Mouse (Mus musculus) regulatory T cell (primary cell): Measurements from ENCODE around the gene Tcaim.
"Not testable (repeated sequence)": the region's sequence is repeated elsewhere in the genome, so short reads cannot be mapped to it uniquely, and the experiment has no call there.

Source experiments
- in situ Hi-C: fragments of 300-600 bp; cut with MboI, MseI; formaldehyde crosslinking; loops from one replicate; pipeline ENCODE4 v1.15.1; 2025; ENCODE audit warnings: high pct_unique_total_duplicates

Tcaim gene

DNA sequence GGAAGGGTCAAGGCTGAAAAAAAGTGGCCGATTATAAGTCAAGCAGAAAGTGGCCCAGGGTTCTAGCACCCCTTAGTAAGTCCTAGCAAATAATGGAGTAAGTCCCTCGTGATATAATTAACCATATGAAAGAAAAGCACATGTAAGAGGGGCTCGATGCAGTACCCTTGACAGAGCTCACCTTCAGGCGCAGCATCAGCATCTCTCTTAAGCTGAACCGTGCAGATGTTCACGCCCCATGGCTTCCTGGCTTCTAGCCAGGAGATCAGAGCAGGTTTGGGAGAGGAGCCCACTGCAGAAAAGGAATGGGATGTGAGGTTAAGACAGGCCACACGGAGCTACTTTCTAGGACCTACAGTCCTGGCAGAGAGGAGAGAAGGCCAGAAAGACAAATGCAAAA, 49.2 kb downstream of the Tcaim start:
- in situ Hi-C loops = no loop called here

DNA sequence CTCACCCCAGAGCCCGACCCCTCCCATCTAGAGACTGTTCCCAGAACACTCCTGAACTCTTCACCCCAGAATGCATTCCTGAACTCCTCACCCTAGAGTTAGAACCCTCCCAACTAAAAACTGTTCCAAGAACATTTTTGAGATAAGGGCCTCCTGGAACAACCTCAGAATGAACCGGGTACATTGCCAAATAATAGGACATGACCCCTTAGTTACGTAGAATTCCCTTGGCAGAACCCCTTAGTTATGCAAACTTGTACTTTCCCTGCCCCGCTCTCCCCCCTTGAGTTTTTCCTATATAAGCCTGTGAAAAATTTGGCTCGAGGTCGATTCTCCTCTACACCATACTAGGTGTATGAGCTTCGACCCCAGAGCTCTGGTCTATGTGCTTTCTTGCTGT, 49.8 kb downstream of the Tcaim start:
- in situ Hi-C loops = not testable (repeated sequence)

DNA sequence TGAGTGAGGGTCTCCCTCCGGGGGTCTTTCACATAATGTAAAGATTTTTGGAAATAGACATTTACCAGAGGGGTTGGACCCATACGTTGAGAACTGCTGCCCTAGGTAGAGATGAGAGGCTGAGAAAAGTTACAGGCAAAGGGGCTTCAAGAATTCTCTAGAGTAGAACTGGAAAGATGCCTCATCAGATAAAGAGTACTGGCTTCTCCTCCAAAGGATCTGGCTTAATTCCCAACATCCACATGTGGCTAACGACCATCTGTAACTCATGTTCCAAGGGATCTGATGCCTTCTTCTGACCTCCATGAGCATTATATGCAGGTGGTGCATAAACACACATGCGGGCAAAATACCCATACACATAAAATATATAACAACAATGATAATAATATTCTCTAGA, 50.3 kb downstream of the Tcaim start:
- in situ Hi-C loops = no loop called here

DNA sequence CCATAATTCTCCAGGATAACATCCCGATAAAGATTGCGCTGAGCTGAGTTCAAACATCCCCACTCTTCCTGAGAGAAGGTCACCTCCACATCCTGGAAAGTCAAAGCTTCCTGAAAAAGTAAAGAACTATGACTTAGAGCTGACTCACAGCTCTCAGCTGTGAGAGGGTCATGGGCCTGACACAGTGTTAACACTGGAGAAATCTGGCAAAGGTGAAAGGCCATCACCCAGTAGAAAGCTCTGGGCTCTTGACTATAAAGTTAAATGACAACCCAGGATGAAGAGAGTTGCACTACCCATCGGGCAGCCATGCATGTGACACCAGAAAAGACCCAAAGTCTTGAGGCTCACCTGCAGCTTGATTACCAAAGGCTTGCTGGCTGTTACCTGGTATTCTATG, 51.4 kb downstream of the Tcaim start:
- in situ Hi-C loops = no loop called here

DNA sequence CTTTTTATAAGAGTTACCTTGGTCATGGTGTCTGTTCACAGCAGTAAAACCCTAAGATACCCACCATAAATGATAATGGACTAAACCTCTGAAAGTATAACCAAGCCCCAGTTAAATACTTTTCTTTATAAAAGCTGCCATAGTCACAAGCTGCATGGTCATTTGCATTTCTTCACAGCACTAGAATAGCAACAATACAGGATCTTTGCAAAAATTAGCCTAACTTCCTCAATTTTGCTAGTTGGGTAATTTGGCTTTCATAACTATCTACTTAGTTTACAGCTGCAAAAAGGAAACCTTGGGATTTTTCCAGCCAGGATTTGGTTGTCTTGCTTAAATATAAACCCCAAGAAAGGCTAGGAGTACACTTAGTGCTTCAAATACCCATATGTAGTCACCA, 55.4 kb downstream of the Tcaim start:
- in situ Hi-C loops = loop anchor here (5.0 kb wide), 1 partner anchor 97 kb away; no protein-coding TSS in a partner anchor

DNA sequence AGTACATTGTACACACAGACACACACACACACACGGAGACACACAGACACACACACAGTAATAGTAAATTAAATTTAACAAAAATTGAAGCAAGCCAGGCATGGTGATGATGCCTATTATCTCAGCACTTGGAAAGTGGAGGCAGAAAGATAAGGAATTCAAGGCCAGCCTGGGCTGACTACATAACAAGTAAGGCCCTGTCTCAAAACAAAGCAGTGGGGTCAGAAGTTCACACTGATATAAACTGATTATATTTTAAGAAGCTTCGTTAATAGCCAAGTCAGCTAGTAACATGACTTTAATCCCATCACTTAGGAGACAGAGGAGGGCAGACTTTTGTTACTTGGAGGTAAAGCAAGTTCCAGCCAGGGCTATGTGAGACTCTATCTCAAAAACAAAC, 58.4 kb downstream of the Tcaim start:
- in situ Hi-C loops = loop anchor here (5.0 kb wide), 1 partner anchor 94 kb away; no protein-coding TSS in a partner anchor

DNA sequence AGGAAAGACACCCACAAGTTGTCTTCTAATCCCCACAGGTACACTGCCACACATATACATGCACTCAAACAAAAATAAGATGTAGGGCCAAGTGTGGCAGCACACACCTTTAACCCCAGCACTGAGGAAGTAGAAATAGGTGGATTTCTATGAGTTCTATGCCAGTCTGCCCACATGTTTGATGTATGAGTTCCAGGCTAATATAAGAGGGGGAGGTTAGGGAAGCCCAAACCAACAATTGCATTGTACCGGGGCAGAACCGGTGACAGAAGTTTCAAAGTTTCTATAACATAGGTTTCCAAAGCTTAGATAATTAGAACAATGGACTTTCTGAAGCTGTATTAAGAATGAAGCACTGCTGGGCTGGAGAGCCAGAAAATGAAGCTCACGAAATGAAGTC, 59.5 kb downstream of the Tcaim start:
- in situ Hi-C loops = loop anchor here (5.0 kb wide), 2 partner anchors 63 to 92 kb away; no protein-coding TSS in a partner anchor

DNA sequence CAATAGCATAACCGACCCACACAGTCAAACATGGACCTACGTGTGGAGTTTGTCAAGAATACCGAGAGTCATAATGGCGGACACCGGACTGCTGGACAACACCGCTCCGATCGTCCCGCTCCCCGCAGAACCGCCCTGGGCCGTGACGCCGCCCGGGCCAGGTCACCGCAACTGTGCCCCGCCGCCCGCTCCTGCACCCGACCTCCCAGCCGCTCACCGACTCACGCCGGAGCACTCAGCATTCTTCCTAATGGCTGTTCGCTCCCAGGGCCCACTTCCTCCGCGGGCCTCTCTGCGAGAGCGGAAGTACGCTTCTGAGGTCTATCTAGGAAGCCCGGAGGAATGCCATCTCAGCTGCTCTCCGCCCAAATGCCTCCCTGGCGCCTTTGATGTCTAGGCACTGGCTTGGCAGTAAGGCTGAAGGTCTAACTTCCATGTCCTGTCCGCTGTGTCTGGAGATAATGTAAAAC, 60.4 kb downstream of the Tcaim start, which contains the start of gene Zfp445:
Zfp445 (minus strand) TSS at position 310 of the 470 bp plus-strand sequence.
- in situ Hi-C loops = loop anchor here (5.0 kb wide), 1 partner anchor 63 kb away; no protein-coding TSS in a partner anchor

DNA sequence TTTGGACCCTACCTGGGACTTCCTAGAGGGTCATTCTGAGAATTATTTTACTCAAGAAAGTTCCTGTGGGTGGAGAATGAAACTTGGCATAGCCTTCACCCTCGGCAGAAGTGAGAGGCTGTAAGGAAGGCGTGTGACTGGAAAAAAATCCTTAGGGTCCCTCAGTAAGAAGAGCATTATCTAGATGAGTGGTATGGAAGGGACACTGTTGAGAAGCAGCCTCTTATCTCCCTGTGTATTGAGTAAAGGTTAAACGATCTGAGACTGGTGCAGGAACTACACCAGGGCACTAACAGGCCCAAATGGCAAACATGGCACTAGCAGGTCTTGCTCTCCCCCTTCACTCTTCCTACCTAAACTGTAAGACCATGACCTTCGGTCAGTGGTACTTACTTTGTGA, 60.9 kb downstream of the Tcaim start:
- in situ Hi-C loops = loop anchor here (5.0 kb wide), 1 partner anchor 64 kb away; no protein-coding TSS in a partner anchor

DNA sequence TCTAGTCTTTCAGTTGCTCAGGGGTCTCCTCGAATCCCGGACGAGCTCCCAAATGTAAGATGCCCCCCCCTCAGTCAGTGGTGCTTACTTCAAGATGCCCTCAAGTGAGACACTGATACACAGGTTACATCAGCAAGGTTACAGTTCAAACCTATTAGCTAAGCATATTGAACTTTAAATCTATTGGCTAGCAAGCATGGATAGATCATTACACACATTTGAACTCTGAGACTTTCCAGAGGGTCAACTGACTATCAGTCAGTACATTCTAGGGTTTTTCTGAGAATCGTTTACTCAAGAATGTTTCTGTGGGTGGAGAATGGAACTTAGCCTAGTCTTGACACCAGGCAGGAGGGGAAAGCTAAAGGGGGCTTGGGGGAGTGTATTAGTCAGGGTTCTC, 67.3 kb downstream of the Tcaim start:
- in situ Hi-C loops = no loop called here

DNA sequence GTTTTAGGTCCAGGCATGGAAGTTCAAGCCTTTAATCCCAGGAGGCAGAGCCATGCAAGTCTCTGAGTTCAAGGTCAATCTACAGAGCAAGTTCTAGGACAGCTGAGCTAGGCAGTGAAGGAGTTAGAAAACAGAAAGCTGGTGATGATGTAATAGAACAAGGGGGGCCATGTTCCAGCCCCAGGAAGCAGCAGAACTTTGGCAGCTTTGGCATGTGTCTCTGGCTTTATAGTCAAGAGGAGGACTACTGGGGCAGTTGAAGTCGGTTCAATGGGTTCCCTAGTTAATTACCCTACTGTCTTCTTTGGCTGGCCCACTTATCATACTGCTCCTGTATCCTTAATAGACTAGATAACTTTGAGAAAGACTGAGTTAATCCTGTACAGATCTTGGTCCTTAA, 69.3 kb downstream of the Tcaim start:
- in situ Hi-C loops = no loop called here

DNA sequence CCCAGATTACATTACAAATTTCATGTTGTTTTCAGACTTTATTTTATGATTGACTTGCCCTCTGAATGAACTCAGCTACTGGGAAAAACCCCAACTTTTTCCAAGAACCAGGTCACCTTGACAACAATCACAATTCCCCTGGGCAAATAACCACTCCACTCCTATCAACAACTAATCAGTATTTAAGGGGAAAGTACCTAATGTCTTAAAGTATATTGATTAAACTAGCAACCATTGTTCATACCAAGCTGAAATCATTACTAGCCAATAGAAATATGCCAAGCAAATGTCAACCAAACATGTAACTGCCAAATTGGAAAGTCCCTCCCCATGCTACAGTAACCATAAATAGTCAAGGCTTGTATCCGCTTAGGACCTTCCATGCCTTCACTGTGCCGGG, 69.8 kb downstream of the Tcaim start:
- in situ Hi-C loops = no loop called here

DNA sequence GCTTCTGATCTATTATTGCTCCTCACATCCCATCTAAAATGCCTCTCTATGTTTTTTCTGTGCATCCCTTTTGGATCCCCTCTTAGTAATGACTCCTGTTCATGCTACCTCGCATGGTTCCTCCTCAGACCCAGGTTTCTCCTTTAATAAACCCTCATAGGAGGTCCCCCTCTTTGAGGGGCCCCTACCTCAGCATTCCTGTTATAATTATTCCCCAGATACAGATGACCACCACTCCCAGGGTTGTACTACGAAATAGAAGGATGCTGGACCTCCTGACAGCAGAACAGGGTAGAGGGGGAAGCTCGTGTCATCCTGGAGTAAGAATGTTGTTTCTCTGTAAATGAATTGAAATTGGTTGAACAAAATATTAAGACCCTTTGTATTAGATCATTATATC, 80.0 kb downstream of the Tcaim start, which contains the start of gene Zkscan7:
Zkscan7 (plus strand) TSS at position 301 of the 400 bp plus-strand sequence.
- in situ Hi-C loops = no loop called here
